Mouse (Mus musculus) limb, embryonic 13.5 days (tissue): ENCODE data around the gene Wwox. TPM values are rescaled to one million over a fixed set of nuclear protein-coding genes. Genes with fewer than 3 reads are reported as not detected.

Experiments
- ATAC-seq: fragments of 200-750 bp; cut with Nextera tagmentation; 2 replicates; pipeline ENCODE4 v1.8.0; 2017; ENCODE audit warnings: low read depth, moderate number of reproducible peaks, moderate TSS enrichment; ENCODE audit not compliant: low FRiP score
- H3K27ac ChIP-seq: fragments of 300-500 bp; sonication (generic); 2 replicates; pipeline ENCODE4 v1.5.1; 2015; ENCODE audit warnings: inconsistent platforms, mild to moderate bottlenecking, moderate library complexity
- H3K27me3 ChIP-seq: fragments of 300-500 bp; sonication (generic); 2 replicates; pipeline ENCODE4 v1.6.1; 2015; ENCODE audit warnings: mild to moderate bottlenecking, inconsistent platforms
- H3K36me3 ChIP-seq: fragments of 300-500 bp; sonication (generic); 2 replicates; pipeline ENCODE4 v1.6.1; 2015; ENCODE audit warnings: inconsistent platforms, mild to moderate bottlenecking, moderate library complexity
- H3K4me1 ChIP-seq: fragments of 300-500 bp; sonication (generic); 2 replicates; pipeline ENCODE4 v1.6.1; 2015; ENCODE audit warnings: inconsistent platforms
- H3K4me2 ChIP-seq: fragments of 300-500 bp; sonication (generic); replicated peaks from 2 replicates; pipeline ENCODE4 v1.6.1; 2015; ENCODE audit warnings: inconsistent platforms, mild to moderate bottlenecking, moderate library complexity
- H3K4me3 ChIP-seq: fragments of 300-500 bp; sonication (generic); 2 replicates; pipeline ENCODE4 v1.5.1; 2015; ENCODE audit warnings: moderate library complexity, mild to moderate bottlenecking, inconsistent platforms
- H3K9ac ChIP-seq: fragments of 300-500 bp; sonication (generic); 2 replicates; pipeline ENCODE4 v1.6.1; 2015; ENCODE audit warnings: mild to moderate bottlenecking, inconsistent platforms
- H3K9me3 ChIP-seq: fragments of 300-500 bp; sonication (generic); 2 replicates; pipeline ENCODE4 v1.6.1; 2016; ENCODE audit warnings: inconsistent platforms
- WGBS: fragments of 180-500 bp; shearing (Covaris S2); methylation state at CpG from one replicate; pipeline ENCODE4 v1.1.7; 2015; 5-methylcytosine and 5-hydroxymethylcytosine counted together
- polyA plus RNA-seq: library from polyadenylated mRNA; unstranded; fragments of >200 nt; fragmentation: Nextera tagmentation; extraction: Ambion mirVana; gene quantifications from 2 replicates; pipeline ENCODE4 v1.2.1, GENCODE M21; 2015

The Wwox gene
- polyA plus RNA-seq, 1 experiment from 2014 or later = 9.5 TPM

DNA sequence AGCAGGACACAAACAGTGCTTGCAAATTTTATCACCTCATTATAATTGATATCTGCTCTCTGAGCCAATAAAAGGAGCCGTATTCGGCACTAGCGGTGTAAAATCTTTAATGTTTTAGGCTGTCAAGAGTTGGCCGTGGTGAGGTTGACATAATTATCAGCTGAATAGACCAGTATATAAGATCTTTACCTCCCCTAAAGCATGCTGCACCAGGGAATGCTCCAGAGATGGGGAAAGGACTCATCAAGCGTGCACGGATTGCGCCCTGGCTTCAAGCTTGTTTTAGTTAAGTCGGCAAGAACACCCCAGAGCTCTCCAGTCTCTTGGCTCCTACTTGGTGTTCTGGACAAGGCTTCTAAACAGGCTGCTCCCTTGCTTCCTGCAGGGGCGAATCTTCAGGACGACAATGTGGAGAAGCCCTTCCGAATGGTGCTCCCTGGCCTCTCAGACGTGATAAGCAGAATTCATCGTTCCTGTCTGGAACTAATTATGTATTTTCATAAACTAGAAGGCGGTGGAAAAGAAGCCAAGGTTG, 760.2 kb downstream of the Wwox start:
- WGBS = 11% methylated on average over 14 of the region's 14 CpGs
- H3K9me3 ChIP-seq = no peaks in the 10 kb centered on the region
- peaks cover 23% of the 10 kb centered on the region for H3K4me1 ChIP-seq
- H3K27me3 ChIP-seq = peaks cover 46% of the 10 kb centered on the region
- peak overlapping the region; percentile 19 for H3K4me2 ChIP-seq
- H3K27ac ChIP-seq = no peak overlapping the region
- H3K4me3 ChIP-seq = no peak overlapping the region
- ATAC-seq = no peak
- H3K36me3 ChIP-seq = no peaks in the 10 kb centered on the region
- no peak overlapping the region; the same call in 1 of the 2 replicates for H3K9ac ChIP-seq

DNA sequence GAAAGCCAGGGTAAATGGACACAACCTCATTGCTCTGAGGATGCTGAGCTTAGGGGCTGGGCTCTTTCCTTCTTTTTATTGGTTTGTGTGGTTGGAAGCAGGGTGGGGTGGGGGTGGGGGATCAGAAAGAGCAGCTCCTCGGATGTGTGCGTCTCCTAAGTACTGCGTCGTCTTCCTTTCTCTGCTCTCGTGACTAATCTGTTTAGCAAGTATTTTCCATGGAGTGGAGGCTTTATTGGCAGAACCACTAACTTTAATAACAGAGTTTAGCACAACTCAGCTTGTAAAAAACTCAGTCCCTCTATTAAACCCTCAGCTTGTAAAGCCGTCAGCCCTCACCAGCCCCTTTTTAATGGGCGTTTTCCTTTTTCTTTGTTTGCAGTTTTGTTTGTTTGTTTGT, 762.3 kb downstream of the Wwox start:
- no peak overlapping the region for H3K27ac ChIP-seq
- no peaks in the 10 kb centered on the region for H3K36me3 ChIP-seq
- WGBS = 24% methylated on average over 7 of the region's 7 CpGs
- H3K4me2 ChIP-seq = peak overlapping the region; percentile 25; the same call in 1 of the 2 replicates
- peaks cover 50% of the 10 kb centered on the region for H3K27me3 ChIP-seq
- H3K4me3 ChIP-seq = no peak overlapping the region
- peaks cover 27% of the 10 kb centered on the region for H3K4me1 ChIP-seq
- no peak overlapping the region for H3K9ac ChIP-seq
- H3K9me3 ChIP-seq = no peaks in the 10 kb centered on the region
- peak; percentile 66; the same call in 1 of the 2 replicates for ATAC-seq

DNA sequence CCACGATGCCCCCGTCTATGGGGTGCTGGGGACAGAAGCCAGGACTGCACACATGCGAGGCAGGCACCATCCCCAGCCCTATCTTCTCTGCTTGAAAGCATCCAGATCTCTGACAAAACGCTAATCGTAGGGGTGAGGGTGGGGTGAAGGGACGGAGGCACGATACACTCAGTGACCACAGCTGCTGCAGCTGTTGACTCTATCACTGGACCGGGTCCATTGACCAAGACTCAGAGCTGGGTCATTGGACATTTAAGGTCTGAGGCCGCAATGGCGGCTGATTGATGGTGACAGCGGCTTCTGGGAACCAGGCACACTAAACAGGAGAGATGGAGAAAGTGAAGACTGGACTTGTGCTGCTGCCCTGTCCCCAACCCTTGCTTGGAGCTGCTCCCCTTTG, 768.0 kb downstream of the Wwox start:
- peaks cover 59% of the 10 kb centered on the region for H3K27me3 ChIP-seq
- H3K4me1 ChIP-seq = peaks cover 32% of the 10 kb centered on the region
- H3K4me2 ChIP-seq = no peak overlapping the region
- no peaks in the 10 kb centered on the region for H3K9me3 ChIP-seq
- no peak overlapping the region for H3K27ac ChIP-seq
- H3K9ac ChIP-seq = no peak overlapping the region
- no peaks in the 10 kb centered on the region for H3K36me3 ChIP-seq
- H3K4me3 ChIP-seq = no peak overlapping the region
- no peak for ATAC-seq
- 79% methylated on average over 11 of the region's 11 CpGs for WGBS

DNA sequence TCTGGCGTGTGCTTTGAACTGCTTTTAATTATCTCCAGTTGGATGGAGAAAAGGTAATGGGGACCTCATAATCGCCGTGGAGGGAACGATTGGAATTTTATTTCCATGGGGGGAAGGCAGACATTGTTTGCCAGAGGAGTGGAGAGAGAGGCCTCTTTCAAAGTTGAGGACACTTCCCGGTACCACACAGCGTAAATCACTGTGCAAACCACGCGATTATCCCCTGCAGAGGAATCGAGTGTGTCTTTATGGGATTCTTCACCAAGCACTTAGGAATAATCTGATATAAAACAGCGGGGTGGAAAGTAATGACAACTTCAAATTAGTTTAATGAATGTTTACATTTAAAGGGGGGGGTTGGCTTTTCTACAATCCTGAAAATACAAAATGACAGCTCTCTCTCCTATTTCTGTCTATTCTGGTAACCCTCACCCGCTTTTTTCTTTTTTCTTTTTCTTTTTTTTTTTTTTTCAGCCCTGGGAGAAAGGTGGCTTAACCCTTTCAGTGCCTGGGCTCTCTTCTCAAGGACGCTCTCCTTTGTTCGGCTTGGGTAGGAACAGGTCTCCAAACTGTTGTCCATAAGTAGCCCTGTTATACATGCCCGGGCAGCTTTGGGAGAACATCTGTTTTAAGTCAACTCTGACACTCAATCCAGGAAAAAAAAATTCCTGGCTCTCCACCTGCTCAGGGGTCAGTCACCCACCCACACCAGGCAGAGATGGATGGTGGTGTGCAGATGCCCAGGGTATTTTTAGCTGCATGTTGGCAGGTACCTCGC, 769.1 kb downstream of the Wwox start:
- WGBS = 13% methylated on average over 15 of the region's 15 CpGs
- Histone ChIP-seq H3K4me3 (no peak overlapping the region), H3K9me3 (no peaks in the 10 kb centered on the region), H3K4me2 (peak overlapping the region; percentile 46), H3K27me3 (peaks cover 58% of the 10 kb centered on the region), H3K27ac (no peak overlapping the region), H3K36me3 (no peaks in the 10 kb centered on the region), H3K4me1 (peaks cover 32% of the 10 kb centered on the region), H3K9ac (no peak overlapping the region)
- no peak for ATAC-seq

DNA sequence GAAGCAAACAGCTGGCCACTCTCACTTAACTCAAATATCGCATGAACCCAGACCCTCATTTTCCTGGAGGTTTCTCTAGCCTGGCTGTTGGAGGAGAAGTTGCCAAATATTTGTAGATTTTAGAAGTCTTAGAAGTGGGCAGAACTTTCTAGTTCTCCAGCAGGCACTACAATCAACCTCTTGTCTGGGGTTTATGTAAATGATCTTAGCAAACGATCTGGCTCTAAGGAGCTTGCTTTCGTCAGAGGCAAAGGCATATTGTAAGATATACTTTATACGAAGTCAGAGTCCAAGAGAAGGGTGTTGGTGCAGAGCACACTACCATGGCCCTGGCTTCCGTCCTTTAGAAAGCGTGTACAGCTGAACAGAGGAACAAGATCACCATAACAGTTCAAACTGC, 770.6 kb downstream of the Wwox start:
- Histone ChIP-seq H3K9me3 (no peaks in the 10 kb centered on the region), H3K4me3 (no peak overlapping the region), H3K27ac (no peak overlapping the region), H3K36me3 (no peaks in the 10 kb centered on the region), H3K27me3 (peaks cover 64% of the 10 kb centered on the region), H3K9ac (no peak overlapping the region), H3K4me2 (no peak overlapping the region), H3K4me1 (peaks cover 32% of the 10 kb centered on the region)
- 43% methylated on average over 6 of the region's 6 CpGs for WGBS
- no peak for ATAC-seq

DNA sequence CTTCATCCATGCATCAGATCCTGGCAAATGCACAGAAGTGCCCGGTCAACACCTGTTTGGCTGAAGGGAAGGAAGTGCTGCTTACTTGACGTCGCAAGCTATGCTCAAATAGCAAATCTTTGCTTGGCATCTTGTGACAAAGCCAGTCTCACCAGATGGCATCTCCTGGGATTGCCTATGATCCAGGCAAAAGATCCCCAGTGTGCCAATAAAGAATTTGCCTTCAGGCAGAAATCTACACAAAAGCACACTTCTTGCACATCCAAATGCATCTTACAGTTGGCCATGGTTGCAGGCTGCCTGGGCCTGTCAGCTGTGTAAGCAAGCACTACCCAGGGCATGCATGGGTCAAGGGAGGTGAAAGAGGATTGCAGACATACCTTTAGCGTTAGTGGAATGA, 773.7 kb downstream of the Wwox start:
- Histone ChIP-seq H3K4me2 (no peak overlapping the region), H3K4me3 (no peak overlapping the region), H3K36me3 (no peaks in the 10 kb centered on the region), H3K27ac (no peak overlapping the region), H3K9me3 (no peaks in the 10 kb centered on the region), H3K27me3 (peaks cover 45% of the 10 kb centered on the region), H3K4me1 (peaks cover 25% of the 10 kb centered on the region), H3K9ac (no peak overlapping the region)
- ATAC-seq = no peak
- 70% methylated on average over 4 of the region's 4 CpGs for WGBS

DNA sequence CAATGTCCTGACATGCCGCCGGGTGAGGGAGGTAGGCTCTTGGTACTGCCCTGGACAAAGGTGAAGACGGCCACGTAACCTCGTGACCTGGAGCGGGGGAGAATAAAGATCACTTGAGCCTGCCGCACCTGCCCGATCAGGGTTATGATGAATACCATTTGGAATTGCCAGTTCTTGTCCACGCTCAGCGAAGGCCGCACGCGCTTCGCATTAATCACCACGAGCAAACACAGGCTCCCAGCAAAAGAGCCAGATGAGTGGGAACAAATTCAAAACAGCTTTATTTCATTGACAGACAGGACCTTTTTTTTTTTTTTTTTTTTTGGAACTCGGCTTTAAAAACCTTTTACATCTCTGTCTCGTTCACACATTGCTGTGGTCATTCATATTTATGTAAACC, 775.4 kb downstream of the Wwox start:
- WGBS = 50% methylated on average over 17 of the region's 17 CpGs
- H3K9me3 ChIP-seq = no peaks in the 10 kb centered on the region
- H3K9ac ChIP-seq = no peak overlapping the region
- peaks cover 45% of the 10 kb centered on the region for H3K27me3 ChIP-seq
- H3K4me2 ChIP-seq = no peak overlapping the region
- no peak for ATAC-seq
- peaks cover 8% of the 10 kb centered on the region for H3K4me1 ChIP-seq
- H3K27ac ChIP-seq = no peak overlapping the region
- H3K4me3 ChIP-seq = no peak overlapping the region
- no peaks in the 10 kb centered on the region for H3K36me3 ChIP-seq

DNA sequence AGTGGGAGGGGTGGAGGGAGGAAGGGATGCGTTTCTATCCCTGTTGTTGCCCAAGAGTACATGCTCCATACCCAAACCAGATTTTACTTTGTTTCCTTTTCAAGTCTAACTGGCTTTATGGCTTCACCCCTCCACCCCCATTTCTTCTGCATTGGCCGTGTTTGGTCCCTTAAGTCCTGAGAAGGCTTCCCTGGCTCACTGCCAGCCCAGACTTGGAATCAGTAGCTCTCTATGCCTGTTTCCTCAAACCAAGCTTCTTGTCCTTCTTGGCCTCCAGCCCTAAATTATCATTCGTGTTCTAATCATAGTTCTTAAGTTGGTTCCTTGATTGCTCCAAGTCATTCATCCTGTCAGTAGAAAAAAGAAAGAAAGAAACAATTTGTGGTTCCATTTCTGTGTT, 777.3 kb downstream of the Wwox start:
- Histone ChIP-seq H3K36me3 (no peaks in the 10 kb centered on the region), H3K9me3 (no peaks in the 10 kb centered on the region), H3K27me3 (peaks cover 30% of the 10 kb centered on the region), H3K27ac (no peak overlapping the region), H3K4me1 (peaks cover 4% of the 10 kb centered on the region), H3K4me2 (no peak overlapping the region), H3K4me3 (no peak overlapping the region), H3K9ac (no peak overlapping the region)
- 60% methylated on average over 3 of the region's 3 CpGs for WGBS
- no peak for ATAC-seq

DNA sequence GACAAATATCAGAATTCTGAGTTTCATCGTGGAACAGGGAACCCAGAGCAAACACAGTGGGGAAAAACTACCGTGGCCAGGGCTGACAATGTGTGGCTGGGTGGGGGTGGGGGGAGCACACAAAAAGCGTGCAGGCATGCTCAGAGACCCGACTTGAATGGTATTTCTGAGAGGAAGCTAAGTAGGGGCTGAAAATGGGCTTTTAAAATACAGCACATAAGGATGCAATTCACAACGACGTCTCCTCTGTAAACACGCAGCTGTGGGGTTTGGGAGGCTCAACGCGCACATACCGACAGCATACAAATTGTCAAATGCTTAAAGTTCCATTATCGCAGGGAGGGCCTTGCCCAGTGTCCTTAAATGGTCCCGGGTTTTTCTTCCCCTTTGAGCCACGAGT, 783.1 kb downstream of the Wwox start:
- H3K4me1 ChIP-seq = peaks cover 22% of the 10 kb centered on the region
- no peak overlapping the region for H3K4me3 ChIP-seq
- no peak for ATAC-seq
- no peaks in the 10 kb centered on the region for H3K9me3 ChIP-seq
- peak overlapping the region; percentile 38 for H3K4me2 ChIP-seq
- 31% methylated on average over 13 of the region's 13 CpGs for WGBS
- H3K36me3 ChIP-seq = no peaks in the 10 kb centered on the region
- peaks cover 24% of the 10 kb centered on the region for H3K27me3 ChIP-seq
- H3K9ac ChIP-seq = no peak overlapping the region
- no peak overlapping the region for H3K27ac ChIP-seq

DNA sequence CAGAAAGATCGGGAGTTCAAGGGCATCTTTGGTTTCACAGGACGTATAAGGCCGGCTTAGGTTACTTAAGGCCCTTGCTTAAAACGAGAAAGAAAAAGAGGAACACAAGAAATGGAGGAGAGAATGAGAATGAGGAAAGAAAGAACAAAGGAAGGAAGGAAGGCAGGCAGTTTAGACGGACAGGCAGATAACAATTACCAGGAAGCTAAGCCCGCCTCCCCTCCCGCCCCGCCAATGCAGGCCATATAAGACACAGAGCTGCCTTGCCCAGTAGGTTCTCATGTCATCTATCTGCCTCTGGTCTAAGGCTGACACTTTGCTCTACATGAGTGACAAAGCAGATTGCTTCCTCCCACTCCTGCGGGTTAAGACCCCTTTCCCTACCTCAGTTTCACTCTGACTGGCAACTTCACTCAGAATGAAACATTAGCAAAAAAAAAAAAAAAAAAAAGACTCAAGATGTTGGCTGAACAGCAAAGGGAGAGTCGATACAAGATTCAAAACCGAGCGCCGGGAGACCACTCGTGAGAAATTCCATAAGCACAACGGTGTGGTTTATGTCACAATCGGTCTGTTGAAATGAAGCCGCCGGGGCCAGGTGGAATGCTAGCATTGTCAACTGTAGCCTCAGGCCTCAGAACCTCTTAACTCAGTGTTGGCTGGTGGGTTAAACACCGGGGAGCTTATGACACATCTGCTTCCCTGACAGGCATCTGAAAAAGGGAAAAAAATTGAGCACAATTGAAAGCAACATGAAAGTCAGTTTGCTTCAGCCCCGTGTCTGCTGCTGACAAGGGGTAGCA, 787.5 kb downstream of the Wwox start:
- WGBS = 66% methylated on average over 20 of the region's 20 CpGs
- Histone ChIP-seq H3K4me1 (peaks cover 33% of the 10 kb centered on the region), H3K27me3 (peaks cover 23% of the 10 kb centered on the region), H3K27ac (no peak overlapping the region), H3K4me2 (no peak overlapping the region), H3K9ac (no peak overlapping the region), H3K9me3 (no peaks in the 10 kb centered on the region), H3K36me3 (no peaks in the 10 kb centered on the region), H3K4me3 (no peak overlapping the region)
- no peak for ATAC-seq

DNA sequence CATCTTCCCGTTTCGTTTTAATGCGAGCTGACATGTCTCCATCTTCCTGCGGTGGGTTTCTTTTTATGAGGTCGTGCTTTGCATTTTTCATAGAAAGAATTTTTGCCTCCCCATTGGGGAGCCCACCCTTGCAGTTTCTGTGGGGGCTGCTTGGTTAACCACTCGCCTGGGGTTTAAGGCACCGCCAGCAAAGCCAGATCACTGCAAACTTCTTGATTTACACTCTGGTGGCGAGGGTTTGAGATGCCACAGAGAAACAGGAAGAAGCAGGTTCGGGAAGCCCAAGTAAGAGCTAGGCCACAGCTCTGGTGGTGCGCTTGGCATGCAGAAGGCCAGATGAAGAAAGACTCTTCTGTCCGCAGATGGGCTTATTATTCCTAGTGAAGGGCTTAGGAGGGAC, 789.4 kb downstream of the Wwox start:
- no peaks in the 10 kb centered on the region for H3K36me3 ChIP-seq
- no peak overlapping the region for H3K27ac ChIP-seq
- H3K4me2 ChIP-seq = peak overlapping the region; percentile 10; the same call in 1 of the 2 replicates
- H3K27me3 ChIP-seq = peaks cover 20% of the 10 kb centered on the region; the same call in 1 of the 2 replicates
- no peak for ATAC-seq
- WGBS = 52% methylated on average over 11 of the region's 11 CpGs
- no peaks in the 10 kb centered on the region for H3K9me3 ChIP-seq
- H3K4me1 ChIP-seq = peaks cover 30% of the 10 kb centered on the region
- no peak overlapping the region for H3K9ac ChIP-seq
- H3K4me3 ChIP-seq = no peak overlapping the region

DNA sequence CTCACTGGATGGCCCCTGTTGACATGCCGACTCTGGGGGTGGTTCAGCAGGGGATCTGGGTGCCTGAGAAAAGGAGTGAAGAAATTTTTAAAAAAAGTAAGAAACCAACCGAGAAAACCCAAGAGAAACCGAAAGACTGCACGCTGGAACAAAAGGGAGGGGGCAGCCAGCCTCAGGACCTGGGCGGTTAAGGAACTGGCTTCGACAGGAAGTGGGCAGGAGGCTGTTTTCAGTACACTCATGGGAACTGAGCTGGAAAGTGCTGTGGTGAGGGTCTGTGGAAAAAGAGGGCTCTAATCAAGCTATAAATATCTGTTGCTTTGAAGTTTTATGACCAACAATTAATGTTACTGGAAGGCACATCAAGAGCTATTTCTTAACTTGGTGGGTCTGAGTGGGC, 794.6 kb downstream of the Wwox start:
- peaks cover 16% of the 10 kb centered on the region for H3K27me3 ChIP-seq
- no peaks in the 10 kb centered on the region for H3K36me3 ChIP-seq
- H3K9ac ChIP-seq = no peak overlapping the region
- 33% methylated on average over 6 of the region's 6 CpGs for WGBS
- H3K4me2 ChIP-seq = 0 out of 2 replicates have a peak overlapping the region, but pooled peaks have one; percentile 7
- H3K27ac ChIP-seq = no peak overlapping the region
- no peak overlapping the region for H3K4me3 ChIP-seq
- ATAC-seq = no peak
- H3K4me1 ChIP-seq = peaks cover 11% of the 10 kb centered on the region
- no peaks in the 10 kb centered on the region for H3K9me3 ChIP-seq
